Mouse (Mus musculus) forebrain, embryonic 14.5 days (tissue): ENCODE measurements around the gene Pgd. TPM values are rescaled to one million over a fixed set of nuclear protein-coding genes. Genes with fewer than 3 reads are reported as not detected.

Experiments
- ATAC-seq: fragments of 200-750 bp; cut with Nextera tagmentation; 2 replicates; pipeline ENCODE4 v1.8.0; 2017; ENCODE audit warnings: mild to moderate bottlenecking, moderate library complexity
- DNase-seq: peaks from one replicate; pipeline ENCODE4 v3.0.0-alpha.2; 2015; ENCODE audit warnings: low spot score
- H3K27ac ChIP-seq: fragments of 300-500 bp; sonication (generic); 2 replicates; pipeline ENCODE4 v1.5.1; 2014; ENCODE audit warnings: low read depth, mild to moderate bottlenecking, control low read depth, low read length, moderate library complexity
- H3K27me3 ChIP-seq: fragments of 300-500 bp; sonication (generic); replicated peaks from 2 replicates; pipeline ENCODE4 v1.6.1; 2014; ENCODE audit warnings: low read length, control low read depth, mixed read lengths; ENCODE audit not compliant: control insufficient read depth, insufficient read depth
- H3K36me3 ChIP-seq: fragments of 300-500 bp; sonication (generic); 2 replicates; pipeline ENCODE4 v1.6.1; 2014; ENCODE audit warnings: low read length, control low read depth; ENCODE audit not compliant: control insufficient read depth, insufficient read depth
- H3K4me1 ChIP-seq: fragments of 300-500 bp; sonication (generic); 2 replicates; pipeline ENCODE4 v1.6.1; 2014; ENCODE audit warnings: antibody characterized with exemption, low read length, control low read depth; ENCODE audit not compliant: control insufficient read depth, insufficient read depth
- H3K4me2 ChIP-seq: fragments of 300-500 bp; sonication (generic); 2 replicates; pipeline ENCODE4 v1.6.1; 2014; ENCODE audit warnings: mild to moderate bottlenecking, control low read depth, low read length
- H3K4me3 ChIP-seq: fragments of 300-500 bp; sonication (generic); 2 replicates; pipeline ENCODE4 v1.5.1; 2014; ENCODE audit warnings: low read depth, low read length, control low read depth
- H3K9ac ChIP-seq: fragments of 300-500 bp; sonication (generic); 2 replicates; pipeline ENCODE4 v1.6.1; 2014; ENCODE audit warnings: mild to moderate bottlenecking, low read length, control low read depth, moderate library complexity
- H3K9me3 ChIP-seq: fragments of 300-500 bp; sonication (generic); replicated peaks from 2 replicates; pipeline ENCODE4 v1.6.1; 2016; ENCODE audit warnings: low read length, control low read depth, mixed read lengths; ENCODE audit not compliant: control insufficient read depth
- WGBS: fragments of 180-500 bp; shearing (Covaris S2); extraction: QIAGEN DNeasy Blood & Tissue Kit; methylation state at CpG from one replicate; pipeline ENCODE4 v1.1.7; 2014; 5-methylcytosine and 5-hydroxymethylcytosine counted together
- polyA plus RNA-seq: library from polyadenylated mRNA; unstranded; fragments of >200 nt; fragmentation: Nextera tagmentation; extraction: Ambion mirVana; gene quantifications from 2 replicates; pipeline ENCODE4 v1.2.1, GENCODE M21; 2014

The Pgd gene
- polyA plus RNA-seq, 1 experiment from 2014 or later, result 48.1 TPM

DNA sequence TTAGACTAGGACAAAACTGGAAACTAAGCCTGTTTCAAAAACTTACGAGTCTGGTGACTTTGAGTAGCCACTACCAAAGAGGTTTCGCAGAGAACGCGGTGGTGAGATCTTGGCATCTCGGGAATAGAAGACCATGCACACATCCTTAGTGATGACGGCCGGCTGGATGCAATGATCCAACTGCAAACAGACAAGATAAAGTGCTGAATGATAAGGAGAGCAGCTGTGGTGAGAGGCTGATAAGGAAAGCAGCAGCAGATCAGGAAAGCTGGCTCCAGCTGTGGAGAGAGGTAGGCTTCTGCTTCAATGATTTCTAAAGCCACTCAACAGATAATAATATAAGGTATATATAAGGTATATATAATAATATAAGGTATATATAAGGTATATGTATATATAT is 24.5 kb upstream of the Pgd start:
- peaks cover 91% of the 10 kb centered on the region for H3K36me3 ChIP-seq
- WGBS, result 97% methylated on average over 7 of the region's 7 CpGs
- H3K4me2 ChIP-seq, result no peak overlapping the region
- H3K4me3 ChIP-seq, result no peak overlapping the region
- no peaks in the 10 kb centered on the region for H3K9me3 ChIP-seq
- H3K9ac ChIP-seq, result no peak overlapping the region
- DNase-seq, result no peak
- no peaks in the 10 kb centered on the region for H3K4me1 ChIP-seq
- no peaks in the 10 kb centered on the region for H3K27me3 ChIP-seq
- H3K27ac ChIP-seq, result no peak overlapping the region
- ATAC-seq, result no peak

- Histone ChIP-seq H3K36me3 (peaks cover 94% of the 10 kb centered on the region), H3K9me3 (no peaks in the 10 kb centered on the region), H3K4me1 (no peaks in the 10 kb centered on the region), H3K27ac (no peak overlapping the region), H3K4me3 (no peak overlapping the region), H3K27me3 (no peaks in the 10 kb centered on the region), H3K4me2 (no peak overlapping the region), H3K9ac (no peak overlapping the region)
- ATAC-seq, result no peak
- DNase-seq, result no peak
- WGBS, result 96% methylated on average over 2 of the region's 2 CpGs
Measured at GRCm38 (mm10) chr4:149188563-149188962, 22.0 kb upstream of the Pgd start.

DNA sequence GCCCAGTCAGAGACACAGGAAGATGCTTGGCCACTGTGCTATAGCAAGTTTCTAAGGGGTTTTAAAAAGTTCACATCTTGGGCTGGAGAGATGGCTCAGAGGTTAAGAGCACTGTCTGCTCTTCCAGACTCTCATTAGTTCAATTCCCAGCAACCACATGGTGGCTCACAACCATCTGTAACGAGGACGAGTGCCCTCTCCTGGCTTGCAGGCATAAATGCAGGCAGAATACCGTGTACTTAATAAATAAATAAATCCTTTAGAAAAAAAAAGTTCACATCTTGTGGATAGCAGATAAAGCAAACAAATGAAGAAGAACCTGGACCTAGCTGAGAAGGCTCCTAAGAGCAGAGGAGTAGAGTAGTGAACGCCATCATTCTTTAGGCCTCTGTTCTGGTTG is 16.2 kb upstream of the Pgd start:
- 49% methylated on average over 4 of the region's 4 CpGs for WGBS
- Histone ChIP-seq H3K36me3 (peaks cover 98% of the 10 kb centered on the region), H3K9ac (no peak overlapping the region), H3K9me3 (no peaks in the 10 kb centered on the region), H3K27me3 (no peaks in the 10 kb centered on the region), H3K4me1 (no peaks in the 10 kb centered on the region), H3K4me3 (no peak overlapping the region), H3K4me2 (no peak overlapping the region), H3K27ac (no peak overlapping the region)
- DNase-seq (peak; percentile 42), ATAC-seq (no peak)

GRCm38 (mm10) chr4:149182192-149182591 is 15.6 kb upstream of the Pgd start:
- Histone ChIP-seq H3K4me2 (no peak overlapping the region), H3K4me3 (no peak overlapping the region), H3K9ac (no peak overlapping the region), H3K4me1 (no peaks in the 10 kb centered on the region), H3K36me3 (peaks cover 96% of the 10 kb centered on the region), H3K9me3 (no peaks in the 10 kb centered on the region), H3K27me3 (no peaks in the 10 kb centered on the region), H3K27ac (no peak overlapping the region)
- DNase-seq, result no peak
- 89% methylated on average over 7 of the region's 7 CpGs for WGBS
- ATAC-seq, result no peak

DNA sequence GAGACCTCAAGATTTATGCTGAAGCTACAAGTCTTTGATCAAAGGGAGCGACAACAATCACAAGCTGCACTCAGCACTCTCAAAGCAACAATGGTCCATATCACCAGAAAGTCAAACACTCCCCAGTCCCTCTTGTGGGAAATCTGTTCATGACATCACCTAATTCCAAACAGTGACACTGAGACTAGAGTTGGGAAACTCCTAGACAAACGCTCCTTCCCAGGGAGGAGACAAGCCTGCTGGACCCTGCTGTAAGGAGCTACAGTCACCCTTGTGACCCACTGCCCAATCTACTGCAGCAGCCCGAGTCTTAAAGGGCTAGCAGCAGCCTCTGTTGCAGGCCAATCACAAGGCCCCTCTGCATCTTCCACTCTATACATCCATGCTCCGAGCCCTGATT is 13.0 kb upstream of the Pgd start:
- no peak overlapping the region for H3K4me3 ChIP-seq
- no peak overlapping the region for H3K9ac ChIP-seq
- H3K27me3 ChIP-seq, result no peaks in the 10 kb centered on the region
- H3K27ac ChIP-seq, result no peak overlapping the region
- no peaks in the 10 kb centered on the region for H3K4me1 ChIP-seq
- no peak for DNase-seq
- 69% methylated on average over 4 of the region's 4 CpGs for WGBS
- ATAC-seq, result no peak
- H3K9me3 ChIP-seq, result no peaks in the 10 kb centered on the region
- H3K36me3 ChIP-seq, result peaks cover 87% of the 10 kb centered on the region
- H3K4me2 ChIP-seq, result no peak overlapping the region

DNA sequence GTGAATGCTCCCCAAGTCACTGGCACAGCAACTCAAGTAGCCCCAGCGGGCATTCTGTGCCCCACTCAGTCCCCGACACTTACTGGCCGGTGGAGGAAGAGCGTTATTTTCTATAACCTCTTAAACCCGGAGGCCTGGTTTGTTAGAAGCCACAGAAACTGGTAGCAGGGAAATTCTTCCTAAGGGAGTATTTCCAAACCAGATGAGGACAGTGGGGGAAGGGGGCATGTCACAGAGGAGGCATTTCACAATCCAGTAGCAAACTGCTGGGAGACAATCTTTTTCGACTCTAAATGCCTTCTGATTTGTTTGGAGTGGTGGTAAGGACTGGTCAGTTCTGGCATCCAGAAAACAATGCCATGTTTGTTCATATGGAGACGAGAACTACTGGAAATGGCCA is 12.6 kb upstream of the Pgd start:
- H3K4me1 ChIP-seq, result no peaks in the 10 kb centered on the region
- H3K36me3 ChIP-seq, result peaks cover 83% of the 10 kb centered on the region
- no peak overlapping the region for H3K27ac ChIP-seq
- H3K4me2 ChIP-seq, result no peak overlapping the region
- no peaks in the 10 kb centered on the region for H3K27me3 ChIP-seq
- H3K9ac ChIP-seq, result no peak overlapping the region
- no peak overlapping the region for H3K4me3 ChIP-seq
- WGBS, result 86% methylated on average over 7 of the region's 7 CpGs
- no peaks in the 10 kb centered on the region for H3K9me3 ChIP-seq
- DNase-seq (no peak), ATAC-seq (no peak)

GRCm38 (mm10) chr4:149178328-149178727 is 11.8 kb upstream of the Pgd start:
- no peaks in the 10 kb centered on the region for H3K9me3 ChIP-seq
- H3K4me3 ChIP-seq, result no peak overlapping the region
- 84% methylated on average over 7 of the region's 7 CpGs for WGBS
- DNase-seq, result no peak
- ATAC-seq, result no peak
- no peak overlapping the region for H3K4me2 ChIP-seq
- H3K36me3 ChIP-seq, result peaks cover 75% of the 10 kb centered on the region
- H3K9ac ChIP-seq, result no peak overlapping the region
- no peak overlapping the region for H3K27ac ChIP-seq
- no peaks in the 10 kb centered on the region for H3K4me1 ChIP-seq
- H3K27me3 ChIP-seq, result no peaks in the 10 kb centered on the region

- no peak overlapping the region for H3K9ac ChIP-seq
- H3K27me3 ChIP-seq, result no peaks in the 10 kb centered on the region
- no peaks in the 10 kb centered on the region for H3K4me1 ChIP-seq
- DNase-seq, result no peak
- no peaks in the 10 kb centered on the region for H3K9me3 ChIP-seq
- H3K36me3 ChIP-seq, result peaks cover 62% of the 10 kb centered on the region
- WGBS, result 41% methylated on average over 5 of the region's 5 CpGs
- no peak overlapping the region for H3K4me2 ChIP-seq
- ATAC-seq, result no peak
- no peak overlapping the region for H3K27ac ChIP-seq
- no peak overlapping the region for H3K4me3 ChIP-seq
Measured at GRCm38 (mm10) chr4:149177046-149177445, 10.5 kb upstream of the Pgd start.

- H3K4me2 ChIP-seq, result no peak overlapping the region
- no peak for ATAC-seq
- H3K36me3 ChIP-seq, result peaks cover 58% of the 10 kb centered on the region
- no peak overlapping the region for H3K4me3 ChIP-seq
- no peak for DNase-seq
- H3K27me3 ChIP-seq, result no peaks in the 10 kb centered on the region
- 84% methylated on average over 6 of the region's 6 CpGs for WGBS
- H3K4me1 ChIP-seq, result no peaks in the 10 kb centered on the region
- no peaks in the 10 kb centered on the region for H3K9me3 ChIP-seq
- H3K9ac ChIP-seq, result no peak overlapping the region
- no peak overlapping the region for H3K27ac ChIP-seq
Measured at GRCm38 (mm10) chr4:149176645-149177044, 10.1 kb upstream of the Pgd start.
